Mouse (Mus musculus) neutrophil, adult 5-6 weeks (primary cell): ENCODE measurements around the gene Gjb1. TPM values are rescaled to one million over a fixed set of nuclear protein-coding genes. Genes with fewer than 3 reads are reported as not detected.
"Not testable (repeated sequence)": the region's sequence is repeated elsewhere in the genome, so short reads cannot be mapped to it uniquely, and the experiment has no call there.

Experiments
- ATAC-seq: fragments of 151-379, 151-347 bp; 2 replicates; pipeline ENCODE4 v1.8.0; 2017; ENCODE audit warnings: mild to moderate bottlenecking, moderate TSS enrichment; ENCODE audit not compliant: insufficient number of reproducible peaks, poor library complexity, low FRiP score, severe bottlenecking; ENCODE audit errors: extremely low read depth
- total RNA-seq: library from RNA; stranded (forward); fragments of 200-1000 nt; gene quantifications from 2 replicates; pipeline ENCODE4 v1.2.3, GENCODE M21; 2017

Gene Gjb1
- total RNA-seq = not detected in 2 replicates

GRCm38 (mm10) chrX:101376190-101376968 is at the start of gene Gjb1:
Gene Gjb1, plus strand, starts transcription at chrX:101376378.
- no peak for ATAC-seq

- peak; percentile 37; the same call in 1 of the 2 replicates for ATAC-seq
Measured at GRCm38 (mm10) chrX:101329372-101330028, 46.7 kb upstream of the Gjb1 start.

GRCm38 (mm10) chrX:101332031-101332374 is 44.2 kb upstream of the Gjb1 start:
- no peak for ATAC-seq

- peak; percentile 98 for ATAC-seq
Measured at GRCm38 (mm10) chrX:101332375-101333211, 43.6 kb upstream of the Gjb1 start.

GRCm38 (mm10) chrX:101334606-101335005 is 41.6 kb upstream of the Gjb1 start:
- ATAC-seq = no peak

GRCm38 (mm10) chrX:101338666-101339065 is 37.5 kb upstream of the Gjb1 start:
- ATAC-seq = no peak

GRCm38 (mm10) chrX:101342837-101343236 is 33.3 kb upstream of the Gjb1 start:
- ATAC-seq = not testable (repeated sequence)

GRCm38 (mm10) chrX:101345456-101345855 is 30.7 kb upstream of the Gjb1 start:
- ATAC-seq = no peak

- no peak for ATAC-seq
Measured at GRCm38 (mm10) chrX:101346475-101346874, 29.7 kb upstream of the Gjb1 start.

- no peak for ATAC-seq
Measured at GRCm38 (mm10) chrX:101351188-101351587, 25.0 kb upstream of the Gjb1 start.

GRCm38 (mm10) chrX:101358902-101359301 is 17.3 kb upstream of the Gjb1 start:
- ATAC-seq = not testable (repeated sequence)

- no peak for ATAC-seq
Measured at GRCm38 (mm10) chrX:101369001-101369400, 7.2 kb upstream of the Gjb1 start.

GRCm38 (mm10) chrX:101370573-101370972 is 5.6 kb upstream of the Gjb1 start:
- no peak for ATAC-seq

- no peak for ATAC-seq
Measured at GRCm38 (mm10) chrX:101372946-101373345, 3.2 kb upstream of the Gjb1 start.

GRCm38 (mm10) chrX:101377076-101377475 is 898 bp downstream of the Gjb1 start:
- no peak for ATAC-seq

GRCm38 (mm10) chrX:101379744-101380143 is 3.6 kb downstream of the Gjb1 start:
- ATAC-seq = no peak

- ATAC-seq = no peak
Measured at GRCm38 (mm10) chrX:101383455-101383854, 7.3 kb downstream of the Gjb1 start.

- no peak for ATAC-seq
Measured at GRCm38 (mm10) chrX:101384439-101385137, 8.4 kb downstream of the Gjb1 start.

GRCm38 (mm10) chrX:101386222-101386621 is 10.0 kb downstream of the Gjb1 start:
- ATAC-seq = no peak
